Mouse (Mus musculus) spleen, postnatal 14 days (tissue): Measurements from ENCODE around the gene Slc25a10.

ENCODE experiments used
- DNase-seq, 2 experiments: peaks; one replicate each; pipeline ENCODE4 v3.0.0; 2021 to 2022; ENCODE audit warnings: low spot score in 2 of 2

Slc25a10 gene

GRCm38 (mm10) chr11:120491317-120492023 lies at the start of gene Slc25a10:
Gene Slc25a10 (plus strand): TSS chr11:120491840.
- DNase-seq = peak; percentile 76 to 81

- no peak for DNase-seq
These were observed 49.3 kb upstream of the Slc25a10 start, which contains the start of gene Tspan10 for GRCm38 (mm10) chr11:120442344-120442743. Gene Tspan10 (plus strand): TSS chr11:120442644.

GRCm38 (mm10) chr11:120442765-120443280 lies 48.8 kb upstream of the Slc25a10 start:
- DNase-seq = no peak

GRCm38 (mm10) chr11:120444106-120444505 lies 47.5 kb upstream of the Slc25a10 start:
- DNase-seq = no peak

GRCm38 (mm10) chr11:120445475-120445874 lies 46.2 kb upstream of the Slc25a10 start:
- DNase-seq = no peak

- DNase-seq = no peak
These were observed 44.5 kb upstream of the Slc25a10 start for GRCm38 (mm10) chr11:120447179-120447578.

GRCm38 (mm10) chr11:120452246-120452645 lies 39.4 kb upstream of the Slc25a10 start:
- DNase-seq = no peak

- DNase-seq = no peak
These were observed 38.3 kb upstream of the Slc25a10 start, which contains the start of gene Pde6g for GRCm38 (mm10) chr11:120453306-120453705. Gene Pde6g (minus strand): TSS chr11:120453500.

GRCm38 (mm10) chr11:120454965-120455364 lies 36.7 kb upstream of the Slc25a10 start:
- no peak for DNase-seq

GRCm38 (mm10) chr11:120455413-120455812 lies 36.2 kb upstream of the Slc25a10 start:
- DNase-seq = no peak

- DNase-seq = no peak
These were observed 34.3 kb upstream of the Slc25a10 start for GRCm38 (mm10) chr11:120457370-120457769.

GRCm38 (mm10) chr11:120457772-120458751 lies 33.6 kb upstream of the Slc25a10 start, which contains the start of the genes Oxld1 and Ccdc137:
Gene Oxld1 (minus strand): TSS chr11:120458068.
Gene Ccdc137 (plus strand): TSS chr11:120458115.
- peak; percentile 50 to 63 for DNase-seq

- DNase-seq = no peak
These were observed 32.6 kb upstream of the Slc25a10 start for GRCm38 (mm10) chr11:120458847-120459597.

- DNase-seq = no peak
These were observed 28.1 kb upstream of the Slc25a10 start for GRCm38 (mm10) chr11:120463536-120463935.

GRCm38 (mm10) chr11:120464365-120464764 lies 27.3 kb upstream of the Slc25a10 start:
- no peak for DNase-seq

GRCm38 (mm10) chr11:120465521-120465920 lies 26.1 kb upstream of the Slc25a10 start:
- DNase-seq = no peak

- peak; percentile 88 to 89 for DNase-seq
These were observed 24.4 kb upstream of the Slc25a10 start, which contains the start of gene Arl16 for GRCm38 (mm10) chr11:120467051-120467735. Gene Arl16 (minus strand): TSS chr11:120467607.

- no peak for DNase-seq
These were observed 23.9 kb upstream of the Slc25a10 start for GRCm38 (mm10) chr11:120467736-120468092.

- no peak for DNase-seq
These were observed 19.6 kb upstream of the Slc25a10 start for GRCm38 (mm10) chr11:120472052-120472451.

- DNase-seq = no peak
These were observed 8.1 kb upstream of the Slc25a10 start for GRCm38 (mm10) chr11:120483448-120483934.
